Mouse (Mus musculus): ENCODE measurements at regions not wholly inside any gene's neighbourhood (a gene's known extent, or its start where the extent isn't known, plus 50 kb on each side); places are given as distances from the start of the nearest gene placed in this dataset.
A peak's percentile ranks its signal among the peaks of the same experiment; 100 is the strongest.

GRCm38 (mm10) chr1:101756525-101757191 is 1984.1 kb downstream of the Cntnap5b start:
- peak; percentile 90 for DNase-seq (ENCODE audit: low read depth, low spot score)

GRCm38 (mm10) chr1:101757192-101757527 is 1984.6 kb downstream of the Cntnap5b start:
- DNase-seq (ENCODE audit: low read depth, low spot score): peak; percentile 95

GRCm38 (mm10) chr1:101805830-101806229 is 2033.3 kb downstream of the Cntnap5b start:
- no peak for DNase-seq (ENCODE audit: low read depth, low spot score)
